Mouse (Mus musculus): ENCODE measurements around the gene Cbr2. TPM values are rescaled to one million over a fixed set of nuclear protein-coding genes. Genes with fewer than 3 reads are reported as not detected.

Cbr2 gene
- total and polyA plus RNA-seq, 3 experiments: not detected

DNA sequence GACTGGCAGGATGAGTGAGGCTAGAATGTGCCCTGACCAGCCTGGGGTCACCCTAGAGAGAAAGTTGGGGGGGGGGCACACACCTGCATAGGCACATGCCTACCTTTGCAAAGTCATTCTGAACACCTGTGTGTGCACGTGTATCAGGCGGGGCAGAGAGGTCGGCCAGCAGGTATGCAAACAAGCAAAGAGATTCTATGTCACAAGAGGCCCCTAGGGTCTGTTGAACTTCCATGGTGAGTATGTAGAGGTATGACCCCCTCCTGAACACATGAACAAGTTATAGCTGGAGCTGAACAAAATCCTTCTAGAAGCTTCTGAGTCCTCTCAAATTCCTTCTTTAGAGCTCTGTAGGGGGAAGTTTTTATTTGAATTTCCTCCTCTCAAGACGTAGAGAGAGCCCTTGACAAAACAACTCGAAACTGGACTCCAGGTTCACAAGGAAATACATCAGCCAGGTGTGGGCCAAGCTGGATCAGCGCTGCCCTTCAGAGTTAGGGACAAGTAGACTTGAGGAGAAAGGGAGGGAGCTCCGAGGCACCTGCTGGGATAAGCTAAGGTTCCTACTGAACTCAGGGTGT is 12.3 kb upstream of the Cbr2 start:
- Histone ChIP-seq H3K9ac (ENCODE audit: control insufficient read depth, low read depth, low read length, poor library complexity, severe bottlenecking) (no peak overlapping the region), H3K4me3 (ENCODE audit: control insufficient read depth in 1 of 2, insufficient read depth in 1 of 2, low read depth in 2 of 2, low read length in 2 of 2) (no peak overlapping the region), H3K79me2 (ENCODE audit: control insufficient read depth, insufficient read depth, low read length, poor library complexity) (no peaks in the 10 kb centered on the region), H3K4me1 (ENCODE audit: control insufficient read depth in 1 of 2, insufficient read depth in 2 of 2, low read length in 2 of 2) (no peaks in the 10 kb centered on the region; a peak in 2 of 4 replicates), H3K27me3 (ENCODE audit: control insufficient read depth in 1 of 2, insufficient read depth in 2 of 2, low read length in 2 of 2) (peaks cover 0 to 3% of the 10 kb centered on the region in 2 experiments; a peak in 3 of 4 replicates), H3K9me3 (replicated peaks; ENCODE audit: insufficient read depth, low read length) (no peaks in the 10 kb centered on the region), H3K36me3 (ENCODE audit: control insufficient read depth in 1 of 2, insufficient read depth in 2 of 2, low read length in 2 of 2) (no peaks in the 10 kb centered on the region), H3K27ac (ENCODE audit: control insufficient read depth, low read depth, low read length) (no peak overlapping the region)
- no peak for DNase-seq (ENCODE audit: low read depth, low spot score)
- TF ChIP-seq CTCF (IDR thresholded peaks at IDR 0.05 in 2 of 3, conservative IDR thresholded peaks at IDR 0.05 in 1 of 3; ENCODE audit: control insufficient read depth in 1 of 3, insufficient read depth in 1 of 3, low read depth in 2 of 3, low read length in 3 of 3, poor library complexity in 1 of 3, severe bottlenecking in 1 of 3) (no peak), SMC3 (IDR thresholded peaks at IDR 0.05; ENCODE audit: low read depth, low read length) (no peak), UBTF (IDR thresholded peaks at IDR 0.05; ENCODE audit: borderline replicate concordance, insufficient read depth, low read depth, low read length) (no peak), USF2 (IDR thresholded peaks at IDR 0.05; ENCODE audit: borderline replicate concordance in 1 of 2, insufficient read depth in 1 of 2, low read depth in 1 of 2, low read length in 2 of 2) (no peak), EP300 (IDR thresholded peaks at IDR 0.05; ENCODE audit: low read depth in 1 of 2, low read length in 2 of 2) (no peak), POLR2A (IDR thresholded peaks at IDR 0.05; ENCODE audit: control insufficient read depth in 1 of 2, insufficient read depth in 1 of 2, low read depth in 1 of 2, low read length in 2 of 2, poor library complexity in 1 of 2) (no peak), NELFE (IDR thresholded peaks at IDR 0.05; ENCODE audit: low read depth, low read length) (no peak), MAFK (IDR thresholded peaks at IDR 0.05; ENCODE audit: borderline replicate concordance, low read depth, low read length) (no peak), TCF12 (IDR thresholded peaks at IDR 0.05; ENCODE audit: low read depth, low read length) (no peak), MAZ (IDR thresholded peaks at IDR 0.05; ENCODE audit: low read depth, low read length) (no peak), BHLHE40 (IDR thresholded peaks at IDR 0.05; ENCODE audit: borderline replicate concordance, low read depth, low read length) (no peak), MYB (IDR thresholded peaks at IDR 0.05; ENCODE audit: low read depth, low read length) (no peak), TAL1 (IDR thresholded peaks at IDR 0.05; ENCODE audit: low read length) (no peak), ZNF384 (IDR thresholded peaks at IDR 0.05; ENCODE audit: low read depth, low read length) (no peak)

DNA sequence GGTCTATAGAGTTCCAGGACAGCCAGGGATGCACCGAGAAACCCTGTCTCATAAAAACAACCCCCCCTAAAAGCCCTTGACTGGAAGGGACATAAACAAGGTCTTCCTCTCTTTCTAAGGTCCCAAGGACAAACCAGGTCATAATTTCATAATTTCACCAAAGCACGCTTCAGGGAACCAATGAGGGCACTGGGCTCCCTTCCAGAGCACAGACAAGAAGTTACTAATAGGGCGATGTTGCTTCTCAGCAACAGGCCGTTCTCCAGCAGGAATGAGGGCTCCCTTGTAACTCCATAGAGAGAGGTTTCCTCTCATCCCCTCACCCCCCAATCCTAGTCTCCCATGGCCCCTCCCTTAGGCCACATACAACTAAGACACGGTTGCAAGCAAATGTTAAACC is 9.1 kb upstream of the Cbr2 start:
- no peak for DNase-seq (ENCODE audit: low read depth, low spot score)
- no peak for TF ChIP-seq HCFC1 (IDR thresholded peaks at IDR 0.05; ENCODE audit: low read depth, low read length)
- TF ChIP-seq KAT2A (conservative IDR thresholded peaks at IDR 0.05; ENCODE audit: low read depth, low read length): no peak
- no peak for TF ChIP-seq MYB (IDR thresholded peaks at IDR 0.05; ENCODE audit: low read depth, low read length)
- no peak for TF ChIP-seq TCF12 (IDR thresholded peaks at IDR 0.05; ENCODE audit: low read depth, low read length)
- TF ChIP-seq CHD2 (IDR thresholded peaks at IDR 0.05; ENCODE audit: low read length): no peak
- no peak for TF ChIP-seq JUND (IDR thresholded peaks at IDR 0.05; ENCODE audit: low read depth, low read length)
- TF ChIP-seq ZMIZ1 (IDR thresholded peaks at IDR 0.05; ENCODE audit: low read depth, low read length): no peak
- no peak for TF ChIP-seq MEF2A (IDR thresholded peaks at IDR 0.05; ENCODE audit: extremely low read depth, insufficient replicate concordance, low read depth, low read length, poor library complexity, severe bottlenecking)
- no peak for TF ChIP-seq RAD21 (IDR thresholded peaks at IDR 0.05; ENCODE audit: low read depth, low read length)
- H3K9ac ChIP-seq (ENCODE audit: control insufficient read depth, low read depth, low read length, poor library complexity, severe bottlenecking): no peak overlapping the region
- H3K27me3 ChIP-seq (ENCODE audit: control insufficient read depth in 1 of 2, insufficient read depth in 2 of 2, low read length in 2 of 2): peaks cover 3% of the 10 kb centered on the region in 2 experiments
- no peaks in the 10 kb centered on the region for H3K9me3 ChIP-seq (replicated peaks; ENCODE audit: insufficient read depth, low read length)
- no peaks in the 10 kb centered on the region for H3K4me1 ChIP-seq (ENCODE audit: control insufficient read depth in 1 of 2, insufficient read depth in 2 of 2, low read length in 2 of 2)
- H3K4me3 ChIP-seq (ENCODE audit: control insufficient read depth in 1 of 2, insufficient read depth in 1 of 2, low read depth in 2 of 2, low read length in 2 of 2): no peak overlapping the region
- no peak overlapping the region for H3K27ac ChIP-seq (ENCODE audit: control insufficient read depth, low read depth, low read length)
- no peaks in the 10 kb centered on the region for H3K36me3 ChIP-seq (ENCODE audit: control insufficient read depth in 1 of 2, insufficient read depth in 2 of 2, low read length in 2 of 2)
- H3K79me2 ChIP-seq (ENCODE audit: control insufficient read depth, insufficient read depth, low read length, poor library complexity): no peaks in the 10 kb centered on the region
